Mouse (Mus musculus): Measurements from ENCODE around the gene AC134908.4.
"Not testable (repeated sequence)": the region's sequence is repeated elsewhere in the genome, so short reads cannot be mapped to it uniquely, and the experiment has no call there.

The AC134908.4 gene

DNA sequence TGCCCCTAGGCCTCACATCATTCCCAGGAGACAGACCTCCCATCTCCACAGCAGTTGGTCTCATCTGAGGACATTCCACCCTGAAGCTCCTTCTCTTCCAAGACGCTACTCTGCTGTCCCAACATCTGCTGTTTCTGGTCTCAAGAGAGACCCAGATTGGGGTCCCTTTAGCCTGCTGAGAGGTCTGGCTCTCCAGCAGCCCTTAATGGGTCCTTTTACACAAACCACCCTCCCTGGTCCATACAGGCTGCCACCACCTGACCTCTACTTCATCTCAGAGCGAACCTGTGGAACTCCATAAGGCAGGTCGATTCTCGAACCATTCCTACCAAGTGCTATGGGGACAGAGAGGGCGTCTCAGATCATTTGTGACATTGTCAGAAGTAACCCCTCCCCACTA, 12.6 kb upstream of the AC134908.4 start:
- DNase-seq (ENCODE audit: low read depth): no peak

DNA sequence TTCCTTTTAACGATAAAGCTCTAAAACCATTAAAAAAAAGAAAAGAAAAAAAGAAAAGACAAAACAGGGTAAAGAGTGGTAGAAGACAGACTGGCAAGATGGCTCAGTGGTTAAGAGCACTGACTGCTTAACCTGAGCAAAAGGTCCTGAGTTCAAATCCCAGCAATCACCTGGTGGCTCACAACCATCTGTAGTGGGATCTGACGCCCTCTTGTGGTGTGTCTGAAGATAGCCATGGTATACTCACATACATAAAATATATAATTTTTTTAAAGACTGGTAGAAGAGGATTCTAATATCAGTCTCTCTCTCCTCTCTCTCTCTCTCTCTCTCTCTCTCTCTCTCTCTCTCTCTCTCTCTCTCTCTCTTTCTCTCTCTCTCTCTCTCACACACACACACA, 12.0 kb upstream of the AC134908.4 start:
- DNase-seq (ENCODE audit: low read depth): not testable (repeated sequence)

DNA sequence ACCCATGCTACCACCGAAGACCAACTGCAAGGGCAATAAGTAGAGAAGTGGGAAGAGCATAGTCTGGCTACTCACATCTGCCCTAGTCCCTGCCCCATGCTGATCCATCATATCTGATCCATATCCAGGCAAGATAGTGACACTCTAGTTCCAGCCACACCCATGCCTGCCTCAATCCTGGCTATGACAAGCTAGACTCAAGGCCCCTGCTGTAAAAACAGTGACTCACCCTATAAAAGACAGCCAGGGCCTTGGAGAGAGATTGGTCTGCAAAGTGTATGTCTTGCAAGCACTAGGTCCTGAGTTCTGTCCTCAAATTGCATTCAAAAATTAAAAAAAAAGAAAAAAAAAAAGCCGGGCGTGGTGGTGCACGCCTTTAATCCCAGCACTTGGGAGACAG, 11.0 kb upstream of the AC134908.4 start:
- no peak for DNase-seq (ENCODE audit: low read depth)

DNA sequence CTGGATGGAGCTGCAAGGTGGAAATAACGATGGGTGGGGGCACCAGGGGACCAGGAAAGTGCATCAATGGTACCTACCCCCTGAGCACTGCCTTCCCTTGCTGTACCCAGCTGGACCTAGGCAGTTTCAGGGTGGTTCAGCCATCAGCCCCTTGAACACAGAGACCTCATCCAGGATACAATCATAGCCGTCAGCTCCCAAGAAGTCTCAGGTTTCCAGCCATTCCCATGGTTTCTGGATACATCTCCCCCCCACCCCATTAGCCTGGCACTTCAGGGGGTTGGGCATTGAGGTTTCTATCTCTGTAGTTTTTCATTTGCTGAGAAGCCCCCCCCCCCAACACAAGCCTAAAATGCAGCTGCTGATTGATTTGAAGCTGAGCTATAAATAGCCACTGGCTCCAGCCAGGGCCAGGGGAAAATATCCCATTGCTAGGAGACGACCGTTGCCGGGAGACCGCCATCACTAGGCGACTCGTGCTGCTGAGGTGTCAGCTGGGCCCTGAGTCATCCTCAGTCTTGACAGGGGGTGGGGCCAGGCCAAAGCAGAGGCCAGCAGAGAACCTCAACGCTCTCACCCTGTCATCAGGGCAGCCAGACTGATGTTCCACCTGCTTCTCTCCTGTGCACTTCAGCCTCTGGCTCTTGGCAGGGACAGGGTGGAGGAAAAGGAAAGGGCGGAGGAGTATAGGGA, 7.5 kb upstream of the AC134908.4 start:
- peak; percentile 55 for DNase-seq (ENCODE audit: low read depth)

GRCm38 (mm10) chr17:25801029-25801428, 5.6 kb upstream of the AC134908.4 start:
- DNase-seq (ENCODE audit: low read depth): peak; percentile 28

DNA sequence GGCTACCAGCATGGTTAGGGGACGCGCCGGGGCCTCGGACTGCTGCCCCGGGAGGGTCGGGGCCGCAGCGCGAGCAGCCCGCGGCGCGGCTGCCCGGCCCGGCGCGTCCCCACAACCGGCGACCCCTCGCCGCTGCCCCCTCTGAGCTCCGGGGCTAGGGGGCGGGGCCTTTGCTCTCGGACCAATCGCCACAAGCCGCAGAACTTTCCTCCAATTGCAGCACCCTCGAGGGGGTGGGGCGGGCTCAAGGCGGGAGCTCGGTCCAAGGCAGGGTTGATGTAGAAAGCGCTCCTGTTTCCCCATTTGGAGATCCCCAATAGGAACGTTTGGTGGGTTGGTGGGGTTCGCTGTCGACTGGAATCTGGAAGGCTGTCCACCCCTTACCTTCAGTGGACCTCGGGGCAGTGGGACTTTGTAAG, 1.5 kb upstream of the AC134908.4 start, which contains the start of gene Metrn:
Gene Metrn (minus strand): TSS at position 186 of the 419 bp plus-strand sequence.
- peak; percentile 26 for DNase-seq (ENCODE audit: low read depth)

- DNase-seq (ENCODE audit: low read depth): no peak
Observed at GRCm38 (mm10) chr17:25796211-25796771, 832 bp upstream of the AC134908.4 start.

GRCm38 (mm10) chr17:25794998-25795397, 461 bp downstream of the AC134908.4 start:
- no peak for DNase-seq (ENCODE audit: low read depth)

GRCm38 (mm10) chr17:25794197-25794596, 1.3 kb downstream of the AC134908.4 start:
- no peak for DNase-seq (ENCODE audit: low read depth)

DNA sequence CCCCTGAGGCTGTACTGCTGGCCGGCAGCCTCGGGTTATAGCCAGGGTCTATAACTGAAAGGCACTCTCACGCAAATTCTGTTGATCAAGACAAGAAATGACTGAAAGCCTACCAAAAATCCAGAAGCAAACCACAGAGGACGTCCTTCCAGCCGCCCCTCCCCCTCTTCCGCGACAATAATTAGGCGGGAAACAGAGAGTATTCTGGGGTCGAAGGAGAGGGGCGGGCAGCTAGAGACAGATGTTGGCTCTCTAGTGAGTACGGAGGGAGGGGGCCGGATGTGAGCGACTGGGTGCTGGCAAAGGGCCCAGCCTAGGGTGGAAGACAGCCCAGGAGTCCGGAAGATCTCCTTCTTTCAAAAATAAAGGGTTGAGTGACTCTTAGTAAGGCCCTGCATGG, 2.8 kb downstream of the AC134908.4 start, which contains the start of gene Fam173a:
Gene Fam173a (minus strand): TSS at position 287 of the 400 bp plus-strand sequence.
- DNase-seq (ENCODE audit: low read depth): no peak

DNA sequence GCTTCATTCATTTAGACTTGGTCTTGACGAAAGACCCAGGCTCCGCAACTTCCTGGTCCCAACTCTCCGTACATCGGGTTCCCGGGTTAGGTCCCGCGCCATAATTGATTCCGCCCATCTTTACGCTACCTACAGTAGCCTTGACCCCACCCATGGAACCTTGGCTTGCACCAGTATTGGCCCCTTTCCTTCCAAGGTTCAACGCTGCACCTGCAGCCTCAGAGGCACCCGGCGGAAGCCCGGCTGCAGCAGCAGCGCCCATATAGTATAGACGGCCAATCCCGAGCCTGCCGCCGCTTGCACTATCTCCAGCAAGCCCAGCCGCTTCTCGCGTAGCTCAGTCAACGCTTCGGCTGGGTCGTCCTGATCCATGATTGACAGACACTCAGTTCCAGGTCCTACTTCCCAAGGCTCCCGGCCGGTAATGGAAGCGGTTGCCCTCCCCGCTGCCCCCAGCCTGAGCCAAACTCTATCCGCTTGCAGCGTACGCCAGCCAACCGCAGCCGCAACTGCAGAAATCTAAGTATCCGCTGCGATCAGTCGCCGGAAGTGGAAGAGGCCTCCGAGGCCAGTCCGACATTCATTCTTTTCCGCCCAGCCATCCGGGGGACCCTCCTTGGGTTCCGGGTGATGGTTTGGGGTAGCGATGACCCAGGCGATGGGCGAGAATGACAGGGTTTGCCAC, 3.5 kb downstream of the AC134908.4 start:
- DNase-seq (ENCODE audit: low read depth): peak; percentile 57

GRCm38 (mm10) chr17:25791320-25791842, 4.1 kb downstream of the AC134908.4 start:
- DNase-seq (ENCODE audit: low read depth): no peak

DNA sequence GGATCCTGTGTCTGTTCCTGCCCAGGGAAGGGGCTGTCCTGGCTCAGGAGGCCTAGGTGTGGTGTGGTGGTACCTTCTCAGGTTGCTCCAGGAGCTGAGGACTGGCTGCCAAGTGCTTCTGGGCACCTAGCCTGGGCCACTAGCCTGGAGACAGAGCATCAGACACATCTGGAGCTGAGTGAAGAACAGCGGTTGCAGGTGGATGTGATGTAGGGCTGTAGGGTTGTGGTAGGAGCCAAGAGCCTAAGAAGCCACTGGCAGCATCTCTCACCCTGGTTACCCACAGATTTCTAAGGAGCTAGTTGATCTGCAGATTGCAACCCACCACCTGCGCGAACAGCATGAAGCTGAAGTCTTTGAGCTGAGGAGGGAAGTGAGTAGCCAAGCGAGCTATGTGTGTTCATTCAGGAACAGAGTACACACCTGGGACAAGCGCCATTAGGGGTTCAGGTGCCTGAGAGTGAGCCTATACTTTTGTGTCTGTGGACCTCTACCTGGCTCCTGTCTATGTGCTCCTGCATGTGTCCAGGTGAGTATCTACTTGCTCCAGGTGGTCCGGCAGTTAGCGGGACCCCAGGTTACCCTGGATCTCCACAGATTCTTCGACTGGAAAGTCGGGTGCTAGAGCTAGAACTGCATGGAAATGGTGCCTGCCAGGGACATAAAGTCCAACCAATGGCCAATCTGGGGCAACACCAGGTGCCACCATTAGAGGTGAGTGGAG, 8.5 kb downstream of the AC134908.4 start:
- DNase-seq (ENCODE audit: low read depth): no peak

GRCm38 (mm10) chr17:25786280-25786679, 9.2 kb downstream of the AC134908.4 start, which contains the start of gene Ccdc78:
Gene Ccdc78 (plus strand): TSS chr17:25786580.
- DNase-seq (ENCODE audit: low read depth): no peak

GRCm38 (mm10) chr17:25785281-25785745, 10.1 kb downstream of the AC134908.4 start, which contains the start of gene Haghl:
Gene Haghl (minus strand): TSS chr17:25785673.
- peak; percentile 88 for DNase-seq (ENCODE audit: low read depth)

DNA sequence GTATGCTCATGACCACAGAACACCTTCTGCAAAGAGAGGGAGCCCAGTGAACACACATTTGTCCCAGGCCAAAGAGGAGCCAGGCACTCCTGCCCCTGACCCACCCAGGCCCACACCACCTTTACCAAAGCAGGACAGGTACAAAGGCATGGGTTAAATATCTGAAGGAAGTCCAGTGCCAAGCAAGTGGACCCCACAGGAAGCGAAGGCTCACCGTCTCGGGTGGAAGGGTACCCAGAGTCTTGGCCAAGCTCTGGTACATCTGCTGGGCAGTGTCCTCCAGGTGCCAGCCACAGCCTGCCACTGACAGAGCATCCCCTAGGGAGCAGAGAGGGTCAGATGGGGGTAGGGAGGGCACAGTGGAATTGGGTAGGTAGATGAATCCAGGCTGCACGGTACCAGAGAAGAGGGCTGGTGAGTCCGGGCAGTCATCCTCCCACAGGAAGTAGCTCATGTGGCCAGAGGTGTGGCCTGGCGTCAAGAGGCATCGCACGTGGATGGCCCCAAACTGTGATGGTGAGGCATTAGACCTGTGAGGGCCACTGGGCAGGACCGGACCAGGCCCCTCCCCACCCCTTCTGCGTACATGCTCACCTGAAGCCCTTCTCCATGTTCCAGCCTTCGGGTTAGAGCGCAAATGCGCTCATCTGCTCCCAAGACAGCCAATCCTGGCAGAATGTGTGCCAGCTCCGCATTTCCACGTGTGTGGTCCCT, 11.4 kb downstream of the AC134908.4 start:
- no peak for DNase-seq (ENCODE audit: low read depth)

- DNase-seq (ENCODE audit: low read depth): no peak
Observed at GRCm38 (mm10) chr17:25783086-25783485, 12.4 kb downstream of the AC134908.4 start.

DNA sequence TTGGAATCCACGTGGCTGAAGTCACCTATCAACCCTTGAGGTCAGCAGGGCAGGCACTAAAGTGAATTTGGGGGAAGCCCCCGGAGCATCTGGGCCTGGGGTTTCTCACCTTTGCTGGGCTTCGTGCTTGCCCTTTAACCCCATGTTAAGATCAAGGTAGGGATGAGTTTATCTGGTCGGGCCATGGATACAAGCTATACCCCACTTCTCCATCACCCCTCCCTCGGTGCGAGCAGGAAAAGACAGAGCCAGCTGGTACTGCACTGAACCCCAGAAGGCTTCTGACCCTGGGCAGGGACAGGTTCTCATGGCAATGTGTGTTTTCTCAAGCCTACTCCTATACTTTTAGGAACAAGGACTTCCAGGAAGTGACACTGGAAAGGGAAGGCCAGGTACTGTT, 14.1 kb downstream of the AC134908.4 start:
- DNase-seq (ENCODE audit: low read depth): no peak

GRCm38 (mm10) chr17:25777948-25778347, 17.5 kb downstream of the AC134908.4 start:
- DNase-seq (ENCODE audit: low read depth): no peak

DNA sequence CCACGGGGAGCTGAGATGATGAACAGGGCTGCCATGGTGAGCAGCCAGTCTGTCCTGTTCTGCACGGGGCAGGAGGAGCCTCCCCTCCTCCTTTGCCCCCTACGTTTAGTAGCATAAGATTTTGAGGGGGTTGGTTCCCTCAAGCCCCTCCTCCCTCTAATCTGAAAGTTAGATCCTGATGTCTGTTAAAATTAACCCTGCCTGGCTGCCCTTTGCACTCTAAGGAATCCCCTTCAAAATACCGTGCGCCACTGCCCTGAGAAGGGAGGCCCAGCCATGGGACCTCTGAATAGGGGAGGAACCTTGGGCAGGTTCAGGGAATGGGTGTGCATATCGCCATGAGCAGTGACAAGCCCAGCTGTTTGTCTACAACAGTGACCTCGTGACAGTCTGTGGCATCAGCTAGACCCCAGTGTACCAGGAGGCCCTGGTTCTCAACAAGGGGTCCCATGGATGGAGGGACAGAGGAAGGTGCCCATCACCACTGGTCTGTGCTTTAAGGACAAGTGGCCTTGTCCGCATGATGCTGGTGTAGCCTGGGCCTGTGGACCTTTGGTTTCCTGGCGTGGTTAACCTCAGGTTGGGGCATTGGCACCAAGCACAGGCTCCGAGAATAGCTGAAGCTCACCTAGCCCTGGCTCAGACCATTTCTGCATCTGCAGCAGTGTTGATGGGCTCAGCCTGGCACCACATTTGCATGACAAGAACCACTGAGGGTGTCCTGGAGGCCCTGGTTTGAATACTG, 20.0 kb downstream of the AC134908.4 start:
- no peak for DNase-seq (ENCODE audit: low read depth)
